Mouse (Mus musculus) testis, adult 2 months (tissue): ENCODE results near the gene Itpkb.

Experiments used
- CTCF ChIP-seq: fragments of 200-500 bp; IDR thresholded peaks from 2 replicates; pipeline ENCODE4 v1.5.1; 2012; ENCODE audit warnings: low read depth, mild to moderate bottlenecking, inconsistent platforms, low read length, moderate library complexity; ENCODE audit not compliant: control insufficient read depth, insufficient read depth, insufficient replicate concordance
- POLR2A ChIP-seq: fragments of 200-500 bp; IDR thresholded peaks from 2 replicates; pipeline ENCODE4 v1.6.1; 2012; ENCODE audit warnings: low read depth, mild to moderate bottlenecking, inconsistent platforms, low read length, moderate library complexity; ENCODE audit not compliant: control insufficient read depth

DNA sequence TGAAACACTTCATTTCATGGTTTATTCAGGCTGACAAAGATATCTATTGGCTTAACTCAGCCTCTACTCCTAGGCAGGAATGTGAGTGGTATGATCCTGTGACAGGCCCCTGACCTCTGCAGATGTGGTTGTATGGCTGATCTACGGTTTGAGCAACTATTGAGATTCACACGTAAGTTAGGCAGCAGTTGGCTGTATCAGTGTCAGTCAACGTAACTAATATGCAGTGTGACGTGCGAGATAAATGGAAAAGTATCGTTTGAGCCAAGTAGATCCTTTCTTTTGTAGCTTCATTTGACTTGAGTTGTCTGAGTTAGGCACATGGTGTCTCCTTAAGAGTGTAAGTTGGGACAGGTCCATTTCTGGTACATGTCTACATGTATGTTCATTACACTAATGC, 4.3 kb downstream of the Itpkb start:
- TF ChIP-seq CTCF, result no peak
- TF ChIP-seq POLR2A, result no peak
